Mouse (Mus musculus): Measurements from ENCODE around the gene BC048562. TPM values are rescaled to one million over a fixed set of nuclear protein-coding genes. Genes with fewer than 3 reads are reported as not detected.

The BC048562 gene
- polyA plus RNA-seq, 1 experiment from 2014 or later = not detected

DNA sequence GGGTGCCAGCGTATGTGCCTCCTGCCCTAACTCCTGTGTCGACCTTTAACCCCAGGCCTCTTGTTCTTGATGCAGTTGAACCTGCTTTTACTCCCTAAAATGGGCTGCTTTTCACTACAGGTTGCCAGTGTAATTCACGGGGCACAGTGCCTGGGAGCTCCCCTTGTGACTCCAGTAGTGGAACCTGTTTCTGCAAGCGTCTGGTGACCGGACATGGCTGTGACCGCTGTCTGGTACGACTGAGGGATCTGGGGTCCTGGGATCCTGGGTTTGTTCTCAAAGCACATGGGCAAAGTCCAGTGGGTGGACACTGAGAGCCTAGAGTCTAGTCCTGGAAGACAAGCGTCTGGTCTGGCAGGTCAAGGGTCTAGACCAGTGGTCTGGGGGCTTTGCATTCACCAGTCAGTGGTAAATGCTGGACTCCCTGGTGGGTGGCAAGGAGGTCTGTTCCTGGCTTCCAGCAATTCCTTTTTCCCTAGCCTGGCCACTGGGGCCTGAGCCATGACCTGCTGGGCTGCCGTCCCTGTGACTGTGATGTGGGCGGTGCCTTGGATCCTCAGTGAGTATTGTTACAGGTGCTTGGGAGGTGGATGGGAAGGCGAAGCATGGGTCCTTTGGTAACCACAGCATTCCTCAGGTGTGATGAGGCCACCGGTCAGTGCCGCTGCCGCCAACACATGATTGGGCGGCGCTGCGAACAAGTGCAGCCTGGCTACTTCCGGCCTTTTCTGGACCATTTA lies 46.9 kb downstream of the BC048562 start:
- no peak overlapping the region for H3K27ac ChIP-seq (replicated peaks)
- H3K4me2 ChIP-seq = no peak overlapping the region
- H3K36me3 ChIP-seq = peaks cover 22% of the 10 kb centered on the region
- no peaks in the 10 kb centered on the region for H3K27me3 ChIP-seq
- WGBS = 95% methylated on average over 18 of the region's 18 CpGs
- no peak overlapping the region for H3K4me3 ChIP-seq
- ATAC-seq (ENCODE audit: low read depth) = no peak
- H3K9me3 ChIP-seq = no peaks in the 10 kb centered on the region
- H3K9ac ChIP-seq = no peak overlapping the region
- peaks cover 27% of the 10 kb centered on the region for H3K4me1 ChIP-seq (replicated peaks)

DNA sequence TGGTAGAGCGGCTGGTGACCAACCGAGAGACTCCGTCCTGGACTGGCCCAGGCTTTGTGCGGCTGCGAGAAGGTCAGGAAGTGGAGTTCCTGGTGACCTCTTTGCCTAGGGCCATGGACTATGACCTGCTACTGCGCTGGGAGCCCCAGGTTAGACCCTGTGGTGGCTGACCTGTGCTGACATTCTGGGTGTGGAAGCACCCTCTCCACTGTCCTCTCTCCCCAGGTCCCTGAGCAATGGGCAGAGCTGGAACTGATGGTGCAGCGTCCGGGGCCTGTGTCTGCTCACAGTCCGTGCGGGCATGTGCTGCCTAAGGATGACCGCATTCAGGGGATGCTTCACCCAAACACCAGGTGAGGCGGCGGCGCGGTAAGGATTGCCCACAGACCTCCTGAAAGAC lies 47.7 kb downstream of the BC048562 start:
- Histone ChIP-seq H3K4me1 (replicated peaks) (peaks cover 21% of the 10 kb centered on the region), H3K4me2 (no peak overlapping the region), H3K9ac (no peak overlapping the region), H3K27ac (replicated peaks) (no peak overlapping the region), H3K36me3 (peaks cover 26% of the 10 kb centered on the region), H3K4me3 (no peak overlapping the region), H3K27me3 (no peaks in the 10 kb centered on the region), H3K9me3 (no peaks in the 10 kb centered on the region)
- 94% methylated on average over 15 of the region's 15 CpGs for WGBS
- ATAC-seq (ENCODE audit: low read depth) = no peak

DNA sequence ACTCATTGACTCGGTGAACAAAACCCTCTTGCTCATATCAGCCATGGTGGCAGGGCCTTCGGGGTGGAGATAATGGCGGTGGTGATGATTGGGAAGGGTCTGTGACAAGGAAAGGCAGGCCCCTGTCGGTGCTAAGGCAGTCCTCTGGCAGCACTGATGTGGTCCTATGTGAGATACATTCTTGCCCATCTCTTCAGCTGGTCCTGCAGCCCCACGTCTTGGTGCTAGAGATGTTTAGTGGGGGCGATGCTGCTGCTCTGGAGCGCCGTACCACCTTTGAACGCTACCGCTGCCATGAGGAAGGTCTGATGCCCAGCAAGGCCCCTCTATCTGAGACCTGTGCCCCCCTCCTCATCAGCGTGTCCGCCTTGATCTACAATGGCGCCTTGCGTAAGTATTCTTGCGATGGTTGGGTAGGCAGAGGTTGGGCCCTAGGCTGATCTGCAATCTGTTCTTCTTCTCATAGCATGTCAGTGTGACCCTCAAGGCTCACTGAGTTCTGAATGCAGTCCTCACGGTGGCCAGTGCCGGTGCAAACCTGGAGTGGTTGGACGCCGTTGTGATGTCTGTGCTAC lies 49.1 kb downstream of the BC048562 start:
- H3K9ac ChIP-seq = no peak overlapping the region
- no peaks in the 10 kb centered on the region for H3K27me3 ChIP-seq
- WGBS = 94% methylated on average over 19 of the region's 19 CpGs
- H3K36me3 ChIP-seq = peaks cover 26% of the 10 kb centered on the region
- no peak for ATAC-seq (ENCODE audit: low read depth)
- no peak overlapping the region for H3K4me3 ChIP-seq
- peaks cover 17% of the 10 kb centered on the region for H3K4me1 ChIP-seq (replicated peaks)
- no peak overlapping the region for H3K27ac ChIP-seq (replicated peaks)
- H3K9me3 ChIP-seq = no peaks in the 10 kb centered on the region
- H3K4me2 ChIP-seq = no peak overlapping the region

DNA sequence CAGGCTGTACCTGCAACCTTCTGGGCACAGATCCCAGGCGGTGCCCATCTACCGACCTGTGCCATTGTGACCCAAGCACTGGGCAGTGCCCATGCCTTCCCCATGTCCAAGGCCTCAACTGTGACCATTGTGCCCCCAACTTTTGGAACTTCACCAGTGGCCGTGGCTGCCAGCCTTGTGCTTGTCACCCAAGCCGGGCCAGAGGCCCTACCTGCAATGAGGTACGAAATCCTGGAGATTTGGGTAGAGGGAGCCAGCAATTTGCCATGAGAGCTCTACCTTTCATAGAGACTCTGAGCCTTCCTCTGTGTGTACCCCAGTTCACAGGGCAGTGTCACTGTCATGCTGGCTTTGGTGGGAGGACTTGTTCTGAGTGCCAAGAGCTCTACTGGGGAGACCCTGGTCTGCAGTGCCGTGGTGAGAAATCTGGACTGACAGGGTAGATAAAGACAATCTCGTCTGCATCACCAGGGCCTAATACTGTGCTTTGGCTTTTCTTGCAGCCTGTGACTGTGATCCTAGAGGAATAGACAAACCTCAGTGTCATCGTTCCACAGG lies 50.8 kb downstream of the BC048562 start:
- WGBS = 89% methylated on average over 8 of the region's 8 CpGs
- Histone ChIP-seq H3K9ac (no peak overlapping the region), H3K4me3 (no peak overlapping the region), H3K4me1 (replicated peaks) (peaks cover 18% of the 10 kb centered on the region), H3K27me3 (no peaks in the 10 kb centered on the region), H3K27ac (replicated peaks) (no peak overlapping the region), H3K9me3 (no peaks in the 10 kb centered on the region), H3K4me2 (no peak overlapping the region), H3K36me3 (peaks cover 29% of the 10 kb centered on the region)
- ATAC-seq (ENCODE audit: low read depth) = no peak

DNA sequence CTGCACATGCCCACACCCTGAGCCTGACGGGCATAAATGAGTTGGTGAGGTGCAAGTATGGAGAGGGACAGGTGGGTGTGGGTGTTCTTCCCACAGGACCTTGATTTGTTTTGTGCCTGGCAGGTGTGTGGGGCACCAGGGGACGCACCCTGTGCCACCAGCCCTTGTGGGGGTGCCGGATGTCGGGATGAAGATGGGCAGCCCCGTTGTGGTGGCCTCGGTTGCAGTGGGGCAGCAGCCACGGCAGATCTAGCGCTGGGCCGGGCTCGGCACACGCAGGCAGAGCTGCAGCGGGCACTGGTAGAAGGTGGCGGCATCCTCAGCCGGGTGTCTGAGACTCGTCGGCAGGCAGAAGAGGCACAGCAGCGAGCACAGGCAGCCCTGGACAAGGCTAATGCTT lies 52.1 kb downstream of the BC048562 start:
- WGBS = 92% methylated on average over 17 of the region's 17 CpGs
- no peaks in the 10 kb centered on the region for H3K9me3 ChIP-seq
- no peak overlapping the region for H3K4me2 ChIP-seq
- no peak for ATAC-seq (ENCODE audit: low read depth)
- peaks cover 38% of the 10 kb centered on the region for H3K36me3 ChIP-seq
- H3K27me3 ChIP-seq = no peaks in the 10 kb centered on the region
- no peak overlapping the region for H3K27ac ChIP-seq (replicated peaks)
- no peak overlapping the region for H3K9ac ChIP-seq
- H3K4me1 ChIP-seq (replicated peaks) = peaks cover 26% of the 10 kb centered on the region
- no peak overlapping the region for H3K4me3 ChIP-seq

DNA sequence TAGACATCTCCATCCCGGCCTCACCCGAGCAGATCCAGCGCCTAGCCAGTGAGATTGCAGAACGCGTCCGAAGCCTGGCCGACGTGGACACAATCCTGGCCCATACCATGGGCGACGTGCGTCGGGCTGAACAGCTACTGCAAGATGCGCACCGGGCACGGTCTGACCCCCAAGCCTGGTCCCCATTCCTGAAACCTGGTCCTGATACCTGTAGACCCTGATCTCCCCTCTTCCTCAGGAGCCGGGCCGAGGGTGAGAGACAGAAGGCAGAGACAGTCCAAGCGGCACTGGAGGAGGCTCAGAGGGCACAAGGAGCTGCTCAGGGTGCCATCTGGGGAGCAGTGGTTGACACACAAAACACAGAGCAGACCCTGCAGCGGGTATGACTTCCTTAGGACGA lies 52.9 kb downstream of the BC048562 start:
- H3K27ac ChIP-seq (replicated peaks) = peak overlapping the region; percentile 98
- peaks cover 44% of the 10 kb centered on the region for H3K36me3 ChIP-seq
- WGBS = 95% methylated on average over 20 of the region's 20 CpGs

DNA sequence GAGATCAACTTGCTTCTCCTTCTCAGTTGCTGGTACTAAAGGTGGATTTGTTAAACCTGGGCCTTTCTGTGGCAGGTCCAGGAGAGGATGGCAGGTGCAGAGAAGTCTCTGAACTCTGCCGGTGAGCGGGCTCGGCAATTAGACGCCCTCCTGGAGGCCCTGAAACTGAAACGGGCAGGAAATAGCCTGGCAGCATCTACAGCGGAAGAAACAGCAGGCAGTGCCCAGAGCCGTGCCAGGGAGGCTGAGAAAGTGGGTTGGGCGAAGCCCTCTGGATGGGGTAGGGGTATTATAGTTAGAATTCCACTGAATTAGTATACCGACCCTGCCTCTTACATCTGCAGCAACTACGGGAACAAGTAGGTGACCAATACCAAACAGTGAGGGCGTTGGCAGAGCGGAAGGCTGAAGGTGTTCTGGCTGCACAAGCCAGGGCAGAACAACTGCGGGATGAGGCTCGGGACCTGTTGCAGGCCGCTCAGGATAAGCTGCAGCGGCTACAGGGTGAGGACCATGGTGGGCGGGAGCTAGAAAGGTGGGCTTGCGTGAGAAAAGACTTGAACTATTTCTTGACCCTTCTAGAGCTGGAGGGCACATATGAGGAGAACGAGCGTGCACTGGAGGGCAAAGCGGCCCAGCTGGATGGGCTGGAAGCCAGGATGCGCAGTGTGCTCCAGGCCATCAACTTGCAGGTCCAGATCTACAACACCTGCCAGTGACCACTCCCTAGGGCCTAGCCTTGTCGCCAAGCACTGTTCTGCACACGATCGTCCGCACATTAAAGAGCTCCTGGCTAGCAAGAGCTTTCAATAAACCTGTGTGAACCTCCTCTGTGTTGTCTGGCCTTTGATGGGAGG lies 53.6 kb downstream of the BC048562 start:
- peak overlapping the region; percentile 98 for H3K27ac ChIP-seq (replicated peaks)
- H3K4me1 ChIP-seq (replicated peaks) = peaks cover 26% of the 10 kb centered on the region
- 66% methylated on average over 26 of the region's 26 CpGs for WGBS
- ATAC-seq (ENCODE audit: low read depth) = peak; percentile 55
- H3K4me3 ChIP-seq = peak overlapping the region; percentile 88
- no peaks in the 10 kb centered on the region for H3K9me3 ChIP-seq
- H3K9ac ChIP-seq = peak overlapping the region; percentile 95
- peak overlapping the region; percentile 98 for H3K4me2 ChIP-seq
- H3K27me3 ChIP-seq = no peaks in the 10 kb centered on the region
- H3K36me3 ChIP-seq = peaks cover 50% of the 10 kb centered on the region

More for the DNA sequence above, 52.9 kb downstream of the BC048562 start:
- Histone ChIP-seq H3K4me1 (replicated peaks) (peaks cover 26% of the 10 kb centered on the region), H3K9me3 (no peaks in the 10 kb centered on the region), H3K27me3 (no peaks in the 10 kb centered on the region), H3K4me2 (no peak overlapping the region), H3K4me3 (no peak overlapping the region), H3K9ac (no peak overlapping the region)
- ATAC-seq (ENCODE audit: low read depth) = no peak

DNA sequence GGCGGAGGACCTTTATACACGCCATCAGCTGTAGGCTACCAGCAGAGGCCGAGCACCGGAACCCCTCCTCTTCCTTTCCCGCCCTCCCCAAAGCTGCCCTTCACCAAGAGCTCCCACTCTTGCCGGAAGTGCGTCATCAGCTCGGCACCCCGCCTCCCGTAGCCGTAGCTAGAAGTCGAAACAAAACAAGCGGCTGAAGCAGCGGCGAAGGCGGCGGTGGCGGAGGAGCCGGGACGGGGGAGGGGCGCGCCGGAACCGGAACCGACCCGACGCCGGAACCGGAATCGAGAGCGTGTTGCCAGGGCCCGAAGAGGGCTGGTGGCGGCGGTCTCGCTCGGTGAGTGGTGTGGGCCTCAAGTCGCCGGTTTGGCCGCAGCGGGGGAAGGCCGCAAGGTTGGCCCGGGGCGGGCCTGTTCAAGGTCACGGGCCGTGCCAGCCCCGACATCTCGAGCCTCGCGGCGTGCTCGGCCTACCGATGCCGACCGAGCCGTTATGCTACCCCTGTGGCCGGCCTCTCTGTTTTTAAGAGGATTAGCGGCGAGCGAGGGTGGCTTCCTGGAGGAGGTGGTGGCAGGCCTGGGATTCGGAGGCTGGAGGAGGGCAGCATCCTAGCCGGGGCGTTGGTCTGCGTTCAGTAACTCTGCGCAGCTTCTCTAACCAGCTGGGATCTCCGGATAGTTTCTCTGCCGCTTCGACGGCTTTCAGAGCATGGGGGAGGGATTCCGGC lies 54.4 kb downstream of the BC048562 start, which contains the start of gene Usp19:
Usp19 (plus strand) TSS at position 44 of the 727 bp plus-strand sequence.
- Histone ChIP-seq H3K27ac (replicated peaks) (peak within 1 kb of the TSS; percentile 98), H3K9me3 (no peaks in the 10 kb centered on the region), H3K36me3 (peaks cover 56% of the 10 kb centered on the region), H3K9ac (peak within 1 kb of the TSS; percentile 95), H3K27me3 (no peaks in the 10 kb centered on the region), H3K4me3 (peak within 1 kb of the TSS; percentile 88), H3K4me2 (peak within 1 kb of the TSS; percentile 98), H3K4me1 (replicated peaks) (peaks cover 26% of the 10 kb centered on the region)
- ATAC-seq (ENCODE audit: low read depth) = peak; percentile 95
- WGBS = under 1% methylated on average over 69 of the region's 69 CpGs

DNA sequence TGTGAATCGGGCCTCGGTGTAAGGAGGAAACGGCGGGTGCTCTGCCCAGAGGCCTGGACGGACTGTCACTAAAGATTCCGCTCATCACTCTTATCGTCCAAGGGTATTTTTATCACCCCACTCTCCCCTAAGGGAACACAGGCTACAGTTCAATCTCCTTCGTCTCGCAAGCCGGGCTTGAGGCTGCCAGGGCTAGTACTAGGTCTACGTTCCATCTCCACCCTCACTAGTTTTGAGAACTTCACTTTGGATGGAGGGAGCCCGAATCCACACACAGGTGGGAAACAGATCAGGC lies 55.0 kb downstream of the BC048562 start:
- ATAC-seq (ENCODE audit: low read depth) = no peak
- WGBS = 11% methylated on average over 12 of the region's 12 CpGs

DNA sequence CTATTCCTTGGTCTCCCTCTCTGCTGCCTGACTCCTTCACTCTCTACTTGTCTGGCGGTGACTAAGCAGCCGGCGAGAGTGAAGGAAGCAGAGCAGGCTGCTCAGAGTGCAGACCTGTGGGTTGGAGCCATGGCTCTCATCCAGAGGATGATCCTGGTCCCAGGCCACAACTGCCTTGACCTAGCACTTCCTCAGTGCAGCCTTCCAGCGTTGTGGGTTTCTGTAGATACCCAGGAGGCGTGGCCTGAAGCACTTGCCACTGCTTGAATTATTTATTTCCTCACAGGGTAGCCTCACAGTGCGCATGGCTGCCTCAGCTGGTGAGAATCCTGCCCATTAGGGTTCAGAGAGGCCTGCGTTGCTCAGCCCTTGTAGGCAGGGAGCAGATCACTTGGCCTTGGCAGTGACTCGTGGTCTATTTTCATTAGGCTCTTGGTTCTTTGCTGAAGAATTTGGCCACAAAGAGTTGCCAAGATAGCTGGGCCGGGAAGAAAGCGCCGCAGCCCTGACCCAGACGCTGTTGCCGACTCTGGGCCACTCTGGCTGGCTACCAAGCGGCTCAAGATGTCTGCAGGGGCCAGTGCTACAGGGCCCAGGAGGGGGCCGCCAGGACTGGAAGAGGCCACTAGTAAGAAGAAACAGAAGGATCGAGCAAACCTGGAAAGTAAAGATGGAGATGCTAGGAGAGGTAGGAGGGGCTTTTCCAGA lies 55.9 kb downstream of the BC048562 start:
- peaks cover 61% of the 10 kb centered on the region for H3K36me3 ChIP-seq
- H3K27ac ChIP-seq (replicated peaks) = no peak overlapping the region
- H3K4me2 ChIP-seq = peak overlapping the region; percentile 98
- peak overlapping the region; percentile 95 for H3K9ac ChIP-seq
- peak overlapping the region; percentile 88 for H3K4me3 ChIP-seq
- no peaks in the 10 kb centered on the region for H3K27me3 ChIP-seq
- no peak for ATAC-seq (ENCODE audit: low read depth)
- 84% methylated on average over 16 of the region's 16 CpGs for WGBS
- H3K9me3 ChIP-seq = no peaks in the 10 kb centered on the region
- peaks cover 26% of the 10 kb centered on the region for H3K4me1 ChIP-seq (replicated peaks)

More for the DNA sequence above, 55.0 kb downstream of the BC048562 start:
- Histone ChIP-seq H3K27me3 (no peaks in the 10 kb centered on the region), H3K9ac (peak overlapping the region; percentile 95), H3K27ac (replicated peaks) (peak overlapping the region; percentile 98), H3K9me3 (no peaks in the 10 kb centered on the region), H3K4me3 (peak overlapping the region; percentile 88), H3K4me1 (replicated peaks) (peaks cover 26% of the 10 kb centered on the region), H3K4me2 (peak overlapping the region; percentile 98), H3K36me3 (peaks cover 56% of the 10 kb centered on the region)

DNA sequence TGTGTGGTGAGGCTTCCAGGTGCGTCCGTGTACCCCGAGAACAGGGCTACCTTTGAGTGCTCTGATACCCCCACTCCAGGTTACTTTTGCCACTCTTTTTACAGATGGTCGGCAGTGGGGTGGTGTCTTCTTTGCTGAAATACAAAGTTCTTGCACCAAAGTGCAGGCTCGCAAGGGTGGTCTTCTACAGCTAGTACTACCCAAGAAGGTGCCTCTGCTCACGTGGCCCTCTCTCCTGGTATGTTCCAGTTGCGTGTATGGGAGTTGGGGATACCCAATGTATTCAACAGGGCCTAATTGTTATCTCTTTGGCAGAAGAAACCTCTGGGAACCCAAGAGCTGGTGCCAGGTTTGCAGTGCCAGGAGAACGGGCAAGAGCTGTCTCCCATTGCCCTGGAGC lies 57.0 kb downstream of the BC048562 start:
- Histone ChIP-seq H3K27me3 (no peaks in the 10 kb centered on the region), H3K4me1 (replicated peaks) (peaks cover 26% of the 10 kb centered on the region), H3K9ac (no peak overlapping the region), H3K4me2 (no peak overlapping the region), H3K36me3 (peaks cover 69% of the 10 kb centered on the region), H3K4me3 (no peak overlapping the region), H3K27ac (replicated peaks) (no peak overlapping the region), H3K9me3 (no peaks in the 10 kb centered on the region)
- 96% methylated on average over 8 of the region's 8 CpGs for WGBS
- no peak for ATAC-seq (ENCODE audit: low read depth)

Measured in neural tube, embryonic 13.5 days (tissue).